Mouse (Mus musculus) C2C12 (cell line): Measurements from ENCODE around the gene Gm45837.

Experiments used
- CEBPB ChIP-seq: IDR thresholded peaks from one replicate; pipeline ENCODE4 v1.6.1; 2011; ENCODE audit warnings: low read depth, mild to moderate bottlenecking, control low read depth, moderate library complexity
- CTCF ChIP-seq: IDR thresholded peaks from one replicate; pipeline ENCODE4 v1.5.1; 2011; ENCODE audit not compliant: control insufficient read depth, insufficient read depth, insufficient read length
- FOSL1 ChIP-seq: IDR thresholded peaks from one replicate; pipeline ENCODE4 v1.8.0; 2011; ENCODE audit warnings: mild to moderate bottlenecking, low read length; ENCODE audit not compliant: poor library complexity, insufficient read depth, severe bottlenecking
- MAX ChIP-seq: IDR thresholded peaks from one replicate; pipeline ENCODE4 v1.6.1; 2011; ENCODE audit warnings: mild to moderate bottlenecking, control low read depth
- MYOD1 ChIP-seq: IDR thresholded peaks from one replicate; pipeline ENCODE4 v1.6.1; 2011; ENCODE audit warnings: low read depth; ENCODE audit not compliant: control insufficient read depth, insufficient read length
- MYOG ChIP-seq: IDR thresholded peaks from one replicate; pipeline ENCODE4 v1.6.1; 2011; ENCODE audit not compliant: control insufficient read depth, insufficient read length; ENCODE audit errors: extremely low read depth
- USF1 ChIP-seq: IDR thresholded peaks from one replicate; pipeline ENCODE4 v1.6.1; 2011; ENCODE audit warnings: low read depth, mild to moderate bottlenecking, control low read depth, moderate library complexity

DNA sequence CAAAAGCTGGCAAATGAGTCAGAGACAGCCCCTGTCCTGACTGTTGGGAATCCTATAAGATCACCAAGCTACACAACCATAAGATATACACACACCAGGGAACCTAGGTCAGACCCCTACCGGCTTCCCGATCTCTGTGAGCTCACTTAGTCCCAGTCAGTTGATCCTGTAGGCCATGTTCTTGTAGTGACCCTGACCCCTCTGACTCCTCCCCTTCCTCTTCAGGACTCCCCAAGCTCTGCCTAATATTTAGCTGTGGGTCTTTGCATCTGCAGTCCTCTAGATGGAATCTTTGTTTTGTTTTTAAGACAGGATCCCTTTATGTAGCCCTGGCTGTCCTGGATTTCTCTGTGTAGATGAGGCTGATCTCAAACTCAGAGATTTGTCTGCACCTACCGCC is 138.6 kb downstream of the Gm45837 start:
- TF ChIP-seq CTCF = no peak
- no peak for TF ChIP-seq CEBPB
- no peak for TF ChIP-seq FOSL1
- TF ChIP-seq USF1 = no peak
- TF ChIP-seq MYOG = no peak
- TF ChIP-seq MAX = no peak
- no peak for TF ChIP-seq MYOD1
